Mouse (Mus musculus): ENCODE measurements around the gene Pfkl. TPM values are rescaled to one million over a fixed set of nuclear protein-coding genes. Genes with fewer than 3 reads are reported as not detected.
"Not testable (repeated sequence)": the region's sequence is repeated elsewhere in the genome, so short reads cannot be mapped to it uniquely, and the experiment has no call there.

Gene Pfkl
- polyA plus RNA-seq, 1 experiment from 2014 or later, result 12.8 TPM

DNA sequence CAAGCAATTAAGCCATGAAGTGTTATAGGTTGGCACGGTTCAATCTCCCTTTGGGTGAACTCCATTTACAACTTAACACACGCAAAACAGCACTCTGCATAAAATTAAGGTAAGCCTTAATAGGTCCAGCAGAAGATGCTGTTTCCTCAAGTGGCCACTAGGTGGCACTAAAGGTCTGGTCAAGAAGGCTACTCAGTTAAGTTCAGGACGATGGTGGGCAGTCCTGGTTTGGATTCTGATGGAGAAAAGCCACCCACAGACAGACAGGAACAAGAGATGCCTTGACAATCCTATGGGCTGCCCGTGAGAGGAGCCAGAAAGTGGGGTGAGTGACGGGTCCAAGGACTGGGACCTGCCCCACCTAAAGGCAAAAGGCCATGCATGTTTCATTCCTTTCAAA, 18.2 kb upstream of the Pfkl start:
- H3K36me3 ChIP-seq (ENCODE audit: inconsistent target), result no peaks in the 10 kb centered on the region
- H3K79me2 ChIP-seq (ENCODE audit: inconsistent target), result no peaks in the 10 kb centered on the region
- H3K4me3 ChIP-seq (ENCODE audit: inconsistent target), result no peak overlapping the region
- no peak overlapping the region for H3K27ac ChIP-seq
- WGBS (ENCODE audit: missing documents), result 5% methylated on average over 5 of the region's 5 CpGs

DNA sequence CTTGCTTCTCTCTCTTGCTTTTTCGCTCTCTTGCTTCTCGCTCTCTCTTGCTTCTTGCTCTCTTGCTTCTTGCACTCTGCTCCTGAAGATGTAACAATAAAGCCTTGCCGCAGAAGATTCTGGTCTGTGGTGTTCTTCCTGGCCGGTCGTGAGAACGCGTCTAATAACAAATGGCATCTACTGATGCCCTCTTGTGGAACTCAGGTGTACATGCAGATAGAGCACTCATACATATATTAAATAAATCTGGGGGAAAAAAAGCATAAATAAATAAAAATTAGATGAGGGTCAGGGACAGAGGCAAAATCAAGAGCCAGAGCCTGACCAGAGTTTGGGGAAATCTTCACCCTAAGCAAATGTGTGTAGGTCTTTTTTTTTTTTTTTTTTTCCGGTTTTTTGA, 15.6 kb upstream of the Pfkl start:
- H3K79me2 ChIP-seq (ENCODE audit: inconsistent target); H3K4me3 ChIP-seq (ENCODE audit: inconsistent target); H3K36me3 ChIP-seq (ENCODE audit: inconsistent target); H3K27ac ChIP-seq: not testable (repeated sequence)
- WGBS (ENCODE audit: missing documents), result no CpG with 5 or more reads among the region's 8 CpGs

DNA sequence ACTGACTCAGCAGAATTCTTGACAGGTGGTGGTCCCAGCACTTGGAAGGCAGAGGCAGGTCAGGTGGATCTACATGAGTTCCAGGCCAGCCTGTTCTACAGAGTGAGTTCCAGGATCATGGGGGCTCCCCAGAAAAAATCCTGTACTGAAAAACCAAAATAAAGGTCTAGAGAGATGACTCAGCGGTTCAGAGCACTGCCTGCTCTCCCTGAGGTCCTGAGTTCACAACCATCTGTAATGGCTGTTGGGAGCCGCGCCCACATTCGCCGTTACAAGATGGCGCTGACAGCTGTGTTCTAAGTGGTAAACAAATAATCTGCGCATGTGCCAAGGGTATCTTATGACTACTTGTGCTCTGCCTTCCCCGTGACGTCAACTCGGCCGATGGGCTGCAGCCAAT, 10.1 kb upstream of the Pfkl start:
- not testable (repeated sequence) for H3K79me2 ChIP-seq (ENCODE audit: inconsistent target); H3K27ac ChIP-seq; H3K4me3 ChIP-seq (ENCODE audit: inconsistent target); H3K36me3 ChIP-seq (ENCODE audit: inconsistent target)
- 92% methylated on average over 6 of the region's 11 CpGs for WGBS (ENCODE audit: missing documents)

DNA sequence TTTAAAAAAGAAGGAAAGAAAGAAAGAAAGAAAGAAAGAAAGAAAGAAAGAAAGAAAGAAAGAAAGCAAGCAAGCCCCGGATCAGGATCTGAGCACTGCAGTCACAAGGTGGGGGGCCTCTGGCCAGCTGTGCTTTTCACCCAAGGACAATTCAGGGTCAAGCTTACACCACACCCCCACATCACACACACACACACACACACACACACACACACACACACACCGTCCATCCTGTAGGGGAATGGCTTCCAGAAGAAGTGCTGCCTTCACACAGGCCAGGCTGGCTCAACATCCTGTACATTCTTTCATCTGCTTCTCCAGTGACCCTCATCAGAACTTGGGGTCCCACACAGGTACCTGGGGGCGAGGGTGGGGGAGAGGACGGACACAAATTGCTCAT, 9.4 kb upstream of the Pfkl start:
- WGBS (ENCODE audit: missing documents), result 86% methylated on average over 3 of the region's 4 CpGs
- Histone ChIP-seq H3K27ac (no peak overlapping the region), H3K36me3 (ENCODE audit: inconsistent target) (no peaks in the 10 kb centered on the region), H3K79me2 (ENCODE audit: inconsistent target) (no peaks in the 10 kb centered on the region), H3K4me3 (ENCODE audit: inconsistent target) (no peak overlapping the region)

DNA sequence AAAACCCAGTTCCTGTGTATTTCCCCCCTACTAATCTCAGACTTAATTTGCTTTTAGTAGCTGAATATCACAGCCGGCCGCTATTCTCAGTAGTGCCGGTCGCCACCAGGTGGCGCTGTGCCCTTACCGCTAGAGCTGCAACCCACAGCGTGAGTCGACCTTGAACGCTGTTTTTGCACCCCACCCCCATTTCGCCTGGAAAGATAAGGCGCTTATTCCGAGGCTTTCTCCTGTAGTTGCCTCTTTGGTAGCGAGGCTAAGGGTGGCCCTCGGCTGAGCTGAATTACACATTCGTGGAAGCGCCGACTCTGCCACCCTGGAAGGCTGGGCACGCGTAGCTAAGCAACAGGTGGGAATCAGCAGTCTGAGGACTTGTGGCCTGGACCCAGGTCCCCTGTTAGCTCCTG, 8.9 kb upstream of the Pfkl start:
- Histone ChIP-seq H3K36me3 (ENCODE audit: inconsistent target) (no peaks in the 10 kb centered on the region), H3K79me2 (ENCODE audit: inconsistent target) (no peaks in the 10 kb centered on the region), H3K4me3 (ENCODE audit: inconsistent target) (no peak overlapping the region), H3K27ac (no peak overlapping the region)
- WGBS (ENCODE audit: missing documents), result 26% methylated on average over 19 of the region's 19 CpGs

DNA sequence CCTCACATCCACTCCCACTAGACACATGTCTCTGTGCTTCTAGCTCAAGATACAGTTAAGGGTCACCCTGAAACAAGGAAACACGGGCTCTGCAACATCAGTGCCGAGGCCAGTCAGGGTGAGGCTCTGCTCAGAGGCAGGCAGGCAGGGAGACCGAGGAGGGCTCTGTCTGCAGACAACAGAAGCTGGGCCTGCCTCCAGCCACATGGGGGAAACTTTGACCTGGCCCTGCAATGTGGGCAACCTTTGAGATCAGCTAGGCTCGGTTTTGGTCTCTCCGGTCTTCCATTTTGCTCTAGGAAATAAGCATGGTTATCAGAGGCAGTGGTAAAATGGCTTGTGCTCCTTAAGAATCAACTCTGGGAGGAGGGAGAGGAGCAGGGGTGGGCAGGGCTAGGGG, 6.5 kb upstream of the Pfkl start:
- Histone ChIP-seq H3K4me3 (ENCODE audit: inconsistent target) (no peak overlapping the region), H3K27ac (no peak overlapping the region), H3K36me3 (ENCODE audit: inconsistent target) (no peaks in the 10 kb centered on the region), H3K79me2 (ENCODE audit: inconsistent target) (no peaks in the 10 kb centered on the region)
- WGBS (ENCODE audit: missing documents), result 60% methylated on average over 5 of the region's 5 CpGs

DNA sequence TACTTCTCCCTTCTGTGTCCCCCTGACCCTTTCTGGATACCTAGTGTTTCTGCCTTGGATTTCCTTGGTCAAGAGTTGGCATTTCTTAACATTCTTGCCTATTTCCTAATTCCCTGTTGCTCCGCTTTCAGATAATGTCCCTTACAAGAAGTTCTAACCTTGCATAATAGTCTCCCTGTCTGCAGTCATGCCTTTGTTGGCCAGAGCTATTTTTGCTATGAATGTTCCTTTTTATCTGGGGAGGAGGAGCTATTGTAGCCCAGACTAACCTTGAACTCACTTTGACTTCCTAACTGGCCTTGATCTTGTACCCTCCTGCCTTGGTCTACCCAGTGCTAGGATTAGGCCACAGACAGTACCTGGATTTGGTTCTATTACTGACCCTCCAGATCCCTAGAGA, 5.6 kb upstream of the Pfkl start:
- Histone ChIP-seq H3K4me3 (ENCODE audit: inconsistent target) (no peak overlapping the region), H3K27ac (peak overlapping the region; percentile 33), H3K79me2 (ENCODE audit: inconsistent target) (no peaks in the 10 kb centered on the region), H3K36me3 (ENCODE audit: inconsistent target) (no peaks in the 10 kb centered on the region)
- WGBS (ENCODE audit: missing documents), result 21% methylated on average over 1 of the region's 1 CpGs

DNA sequence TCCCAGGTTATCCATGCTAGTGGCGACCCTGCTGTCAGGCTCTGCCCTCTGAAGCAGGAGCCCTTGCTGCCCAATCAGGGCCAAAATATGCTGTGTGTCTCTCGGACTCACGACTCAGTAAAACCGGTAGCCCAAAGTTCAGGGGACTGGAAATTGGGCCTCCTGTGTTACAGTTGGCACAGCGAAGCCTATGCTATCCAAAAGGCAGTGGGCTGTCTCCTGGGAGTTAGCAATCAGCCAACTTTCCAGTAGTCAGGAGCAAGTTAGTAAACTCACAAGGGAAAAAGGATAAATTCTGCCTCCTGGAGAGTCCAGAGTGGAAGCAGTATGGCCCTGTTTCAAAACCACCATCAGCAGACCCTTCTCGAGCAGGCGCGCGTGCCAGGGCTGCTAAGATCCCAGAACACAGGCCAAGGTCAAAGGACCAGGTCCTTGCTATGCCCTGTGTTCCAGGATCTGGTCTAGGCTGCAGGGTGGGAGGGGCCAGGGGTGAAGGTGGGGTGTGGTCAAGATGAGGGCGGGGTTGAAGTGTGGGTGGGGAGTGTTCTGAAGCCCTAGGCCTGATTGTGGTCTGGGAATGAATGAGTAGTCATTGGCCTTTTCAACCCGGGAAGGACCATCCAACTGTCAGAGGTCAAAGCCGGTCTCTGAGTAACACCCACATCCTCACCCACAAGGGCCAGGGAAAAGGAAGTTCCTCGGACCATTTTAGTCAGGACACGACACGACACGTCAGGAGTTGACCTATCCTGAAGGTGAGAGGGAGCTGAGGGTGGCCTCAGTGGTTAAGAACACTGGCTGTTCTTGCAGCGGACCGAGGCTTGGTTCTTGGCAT, 3.0 kb upstream of the Pfkl start:
- Histone ChIP-seq H3K27ac (no peak overlapping the region), H3K4me3 (ENCODE audit: inconsistent target) (no peak overlapping the region), H3K79me2 (ENCODE audit: inconsistent target) (peaks cover 12% of the 10 kb centered on the region), H3K36me3 (ENCODE audit: inconsistent target) (no peaks in the 10 kb centered on the region)
- WGBS (ENCODE audit: missing documents), result 87% methylated on average over 18 of the region's 18 CpGs

DNA sequence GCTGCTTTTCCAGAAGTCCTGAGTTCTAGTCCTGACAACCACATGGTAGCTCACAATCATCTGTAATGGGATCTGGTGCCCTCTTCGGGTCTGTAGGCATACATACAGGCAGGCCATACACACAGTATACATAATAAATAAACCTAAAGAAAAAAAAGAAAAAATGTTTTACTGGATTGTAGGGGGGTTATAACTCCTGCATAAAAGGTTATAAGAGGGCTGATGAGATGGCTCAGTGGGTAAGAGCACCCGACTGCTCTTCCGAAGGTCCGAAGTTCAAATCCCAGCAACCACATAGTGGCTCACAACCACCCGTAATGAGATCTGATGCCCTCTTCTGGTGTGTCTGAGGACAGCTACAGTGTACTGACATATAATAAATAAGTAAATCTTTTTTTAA, 1.2 kb upstream of the Pfkl start:
- H3K27ac ChIP-seq; H3K4me3 ChIP-seq (ENCODE audit: inconsistent target); H3K36me3 ChIP-seq (ENCODE audit: inconsistent target): not testable (repeated sequence)
- H3K79me2 ChIP-seq (ENCODE audit: inconsistent target), result peaks cover 30% of the 10 kb centered on the region
- 90% methylated on average over 1 of the region's 5 CpGs for WGBS (ENCODE audit: missing documents)

DNA sequence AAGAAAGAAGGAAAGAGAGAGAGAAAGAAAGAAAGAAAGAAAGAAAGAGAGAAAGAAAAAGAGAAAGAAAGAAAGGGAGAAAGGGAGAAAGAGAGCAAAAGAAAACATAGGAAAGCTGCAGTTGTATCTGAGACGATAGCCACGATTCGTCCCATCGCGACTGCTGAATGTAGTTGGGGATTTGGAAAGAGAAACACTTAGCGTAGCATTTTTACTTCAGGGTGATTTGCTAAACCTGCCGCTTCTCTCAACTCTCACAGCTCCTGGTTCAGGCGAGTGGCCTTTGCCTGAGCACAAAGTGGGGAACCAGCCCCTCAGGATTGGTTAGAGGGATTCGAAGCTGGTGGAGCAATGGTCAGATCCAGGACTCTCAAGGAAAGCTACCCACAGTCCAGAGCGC, 452 bp upstream of the Pfkl start:
- Histone ChIP-seq H3K36me3 (ENCODE audit: inconsistent target) (no peaks in the 10 kb centered on the region), H3K27ac (0 out of 2 replicates have a peak overlapping the region, but pooled peaks have one; percentile 12), H3K4me3 (ENCODE audit: inconsistent target) (peak overlapping the region; percentile 64; the same call in 1 of the 2 replicates), H3K79me2 (ENCODE audit: inconsistent target) (peaks cover 38% of the 10 kb centered on the region)
- WGBS (ENCODE audit: missing documents), result 14% methylated on average over 10 of the region's 10 CpGs

DNA sequence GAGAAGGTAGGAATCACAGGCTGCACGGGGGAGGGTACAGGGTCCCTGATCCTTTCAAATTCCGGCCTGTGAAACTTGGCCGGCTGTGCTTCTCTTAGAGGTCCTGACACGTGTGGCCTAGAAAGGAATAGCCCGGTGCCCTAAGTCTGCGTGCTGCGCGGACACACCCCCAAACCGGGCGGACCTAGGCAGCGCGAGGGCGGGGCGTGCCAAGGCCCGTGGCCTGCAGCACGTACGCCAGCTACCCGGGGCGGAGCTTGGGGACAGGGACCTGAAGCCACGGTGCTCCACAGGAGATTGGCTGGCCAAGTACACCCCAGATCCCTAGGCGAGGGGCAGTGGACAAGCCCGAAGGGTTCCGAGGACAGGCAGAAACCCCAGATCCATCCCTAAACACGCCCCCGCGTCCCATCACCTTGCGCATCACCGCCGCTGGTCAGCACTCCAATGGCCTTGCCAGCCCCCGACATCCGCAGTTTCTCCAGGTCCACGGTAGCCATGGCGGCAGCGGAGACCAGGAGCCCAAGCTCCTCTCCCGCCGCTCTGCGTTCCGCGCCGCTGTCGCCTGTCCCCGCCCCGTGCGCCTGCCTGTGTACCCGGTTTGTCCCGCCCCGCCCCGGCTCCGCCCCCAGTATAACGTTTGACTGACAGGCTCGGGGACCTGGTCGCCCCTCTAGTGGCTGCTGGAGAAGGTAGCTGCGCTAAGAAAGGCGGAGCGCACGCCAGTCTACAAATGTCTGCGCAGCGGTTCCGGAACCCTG, 519 bp downstream of the Pfkl start:
- Histone ChIP-seq H3K79me2 (ENCODE audit: inconsistent target) (peaks cover 47% of the 10 kb centered on the region), H3K4me3 (ENCODE audit: inconsistent target) (peak overlapping the region; percentile 64), H3K36me3 (ENCODE audit: inconsistent target) (no peaks in the 10 kb centered on the region), H3K27ac (peak overlapping the region; percentile 90)
- 2% methylated on average over 58 of the region's 59 CpGs for WGBS (ENCODE audit: missing documents)

DNA sequence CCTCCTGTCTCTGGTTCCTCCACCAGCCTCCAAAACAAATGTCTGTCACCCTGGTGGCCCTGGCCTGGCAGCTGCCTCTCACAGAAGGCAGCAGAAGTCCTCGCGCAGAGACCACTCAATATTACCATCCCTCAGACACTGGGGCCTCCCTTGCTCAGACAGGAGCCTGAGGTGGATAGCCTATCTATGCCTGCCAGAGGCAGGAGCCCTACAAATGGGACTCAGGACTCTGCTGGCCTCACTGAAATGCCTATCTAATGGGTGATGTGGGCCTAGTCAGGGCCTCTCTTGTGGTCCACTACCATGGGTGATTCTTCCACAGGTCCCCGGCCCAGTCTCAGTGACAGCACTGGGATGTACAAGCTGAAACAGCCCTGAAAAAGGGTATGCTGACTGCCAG, 1.7 kb downstream of the Pfkl start:
- Histone ChIP-seq H3K4me3 (ENCODE audit: inconsistent target) (peak overlapping the region; percentile 64), H3K27ac (peak overlapping the region; percentile 33; the same call in 1 of the 2 replicates), H3K79me2 (ENCODE audit: inconsistent target) (peaks cover 58% of the 10 kb centered on the region), H3K36me3 (ENCODE audit: inconsistent target) (no peaks in the 10 kb centered on the region)
- WGBS (ENCODE audit: missing documents), result 91% methylated on average over 3 of the region's 3 CpGs

DNA sequence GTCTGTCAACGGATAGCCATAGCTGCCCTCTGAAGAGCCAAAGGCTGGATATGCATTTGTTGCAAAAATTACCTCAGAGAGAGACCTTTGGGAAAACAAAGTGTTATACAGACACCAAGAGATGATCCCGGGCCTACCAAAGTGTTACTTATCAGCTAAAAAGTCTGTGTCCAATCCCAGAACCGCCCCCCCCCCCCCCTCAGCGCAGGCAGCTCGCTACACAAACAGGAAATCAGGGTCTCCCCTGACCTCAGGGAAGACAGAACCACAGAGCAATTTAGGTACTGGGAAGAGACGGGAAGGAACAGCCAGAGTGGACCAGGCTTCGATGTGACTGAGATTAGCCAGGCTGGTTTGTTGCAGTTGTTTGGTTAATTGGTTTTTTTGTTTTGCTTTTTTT, 2.7 kb downstream of the Pfkl start:
- no peak overlapping the region for H3K27ac ChIP-seq
- WGBS (ENCODE audit: missing documents), result 46% methylated on average over 7 of the region's 7 CpGs
- peaks cover 7% of the 10 kb centered on the region; the same call in 1 of the 2 replicates for H3K36me3 ChIP-seq (ENCODE audit: inconsistent target)
- H3K79me2 ChIP-seq (ENCODE audit: inconsistent target), result peaks cover 59% of the 10 kb centered on the region
- H3K4me3 ChIP-seq (ENCODE audit: inconsistent target), result no peak overlapping the region

DNA sequence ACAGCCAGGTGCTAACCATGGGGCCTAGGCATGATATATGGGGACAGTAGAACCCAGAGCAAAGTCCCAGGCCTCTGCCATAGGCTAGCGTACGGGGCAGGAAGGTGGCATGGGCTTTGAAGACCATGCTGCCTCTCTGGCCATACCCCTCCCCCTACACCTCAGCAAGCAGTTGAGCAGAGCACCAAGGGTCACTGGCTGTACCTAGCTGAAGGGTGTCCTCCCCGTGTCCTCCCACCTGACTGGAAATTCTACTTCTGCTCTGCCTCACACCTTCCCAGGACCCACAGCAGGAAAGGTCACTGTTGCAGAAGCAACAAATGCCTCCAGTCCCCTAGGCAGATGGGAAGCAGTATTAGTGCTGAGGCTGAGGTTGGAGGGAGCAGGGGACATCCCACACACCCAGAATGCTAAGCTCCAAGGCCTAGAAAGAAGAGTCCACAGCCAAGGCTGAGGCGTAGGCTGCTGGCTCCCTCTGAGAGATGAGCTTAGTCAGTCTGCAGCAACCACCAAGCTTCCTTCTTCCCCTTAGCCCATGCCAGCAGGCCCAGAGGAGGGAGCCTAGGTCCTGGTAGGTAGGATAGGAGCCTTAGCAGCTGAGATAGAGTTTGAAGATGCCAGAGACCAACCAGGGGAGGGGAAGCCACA, 4.0 kb downstream of the Pfkl start:
- WGBS (ENCODE audit: missing documents), result 95% methylated on average over 4 of the region's 4 CpGs
- Histone ChIP-seq H3K36me3 (ENCODE audit: inconsistent target) (peaks cover 19% of the 10 kb centered on the region), H3K4me3 (ENCODE audit: inconsistent target) (no peak overlapping the region), H3K79me2 (ENCODE audit: inconsistent target) (peaks cover 59% of the 10 kb centered on the region), H3K27ac (no peak overlapping the region)

Data from macrophage (primary cell).